Mouse (Mus musculus) MEL (cell line): Measurements from ENCODE around the gene Add2. TPM values are rescaled to one million over a fixed set of nuclear protein-coding genes. Genes with fewer than 3 reads are reported as not detected.

Source experiments
- DNase-seq: peaks from one replicate; pipeline ENCODE4 v3.0.0; 2011; ENCODE audit warnings: low read depth, low spot score
- H3K27ac ChIP-seq: 2 replicates; pipeline ENCODE4 v1.5.1; 2012; ENCODE audit warnings: low read depth, mild to moderate bottlenecking, control low read depth, low read length, moderate library complexity; ENCODE audit not compliant: control insufficient read depth
- H3K27me3 ChIP-seq, 2 experiments: fragments of 150-350 bp in 1 of 2; sonication (generic) in 1 of 2; 2 replicates each; pipeline ENCODE4 v1.6.1; 2012; ENCODE audit warnings: low read length in 2 of 2, mild to moderate bottlenecking in 2 of 2, improper control_type of control experiment in 1 of 2, moderate library complexity in 1 of 2; ENCODE audit not compliant: insufficient read depth in 2 of 2, control insufficient read depth in 1 of 2
- H3K36me3 ChIP-seq, 2 experiments: 2 replicates each; pipeline ENCODE4 v1.6.1; 2012 to 2014; ENCODE audit warnings: low read length in 2 of 2, improper control_type of control experiment in 1 of 2, inconsistent platforms in 1 of 2, mild to moderate bottlenecking in 1 of 2; ENCODE audit not compliant: insufficient read depth in 2 of 2, control insufficient read depth in 1 of 2
- H3K4me1 ChIP-seq, 2 experiments: fragments of 150-350 bp in 1 of 2; sonication (generic) in 1 of 2; 2 replicates each; pipeline ENCODE4 v1.6.1; 2012; ENCODE audit warnings: low read length in 2 of 2, improper control_type of control experiment in 1 of 2, mild to moderate bottlenecking in 1 of 2; ENCODE audit not compliant: insufficient read depth in 2 of 2, control insufficient read depth in 1 of 2
- H3K4me3 ChIP-seq, 2 experiments: fragments of 150-350 bp in 1 of 2; sonication (generic) in 1 of 2; 2 replicates each; pipeline ENCODE4 v1.5.1; 2012; ENCODE audit warnings: low read depth in 2 of 2, low read length in 2 of 2, mild to moderate bottlenecking in 2 of 2, moderate library complexity in 2 of 2, control low read depth in 1 of 2, improper control_type of control experiment in 1 of 2; ENCODE audit not compliant: control insufficient read depth in 1 of 2, insufficient read depth in 1 of 2
- H3K79me2 ChIP-seq: 2 replicates; pipeline ENCODE4 v1.6.1; 2012; ENCODE audit warnings: mild to moderate bottlenecking, low read length, moderate library complexity; ENCODE audit not compliant: control insufficient read depth, poor library complexity, insufficient read depth
- H3K9ac ChIP-seq: 2 replicates; pipeline ENCODE4 v1.6.1; 2012; ENCODE audit warnings: low read depth, mild to moderate bottlenecking, control low read depth, low read length, moderate library complexity; ENCODE audit not compliant: control insufficient read depth, poor library complexity, severe bottlenecking
- H3K9me3 ChIP-seq: fragments of 150-350 bp; sonication (generic); replicated peaks from 2 replicates; pipeline ENCODE4 v1.6.1; 2012; ENCODE audit warnings: mild to moderate bottlenecking, low read length, improper control_type of control experiment, moderate library complexity; ENCODE audit not compliant: insufficient read depth
- BHLHE40 ChIP-seq: IDR thresholded peaks from 2 replicates; pipeline ENCODE4 v1.6.1; 2012; ENCODE audit warnings: low read depth, mild to moderate bottlenecking, inconsistent platforms, low read length, improper control_type of control experiment, borderline replicate concordance
- CHD1 ChIP-seq: IDR thresholded peaks from 2 replicates; pipeline ENCODE4 v1.6.1; 2012; ENCODE audit warnings: low read depth, mild to moderate bottlenecking, inconsistent platforms, low read length, improper control_type of control experiment
- E2F4 ChIP-seq: IDR thresholded peaks from 2 replicates; pipeline ENCODE4 v1.6.1; 2011; ENCODE audit warnings: low read depth, low read length, improper control_type of control experiment, borderline replicate concordance
- ELF1 ChIP-seq: IDR thresholded peaks from 2 replicates; pipeline ENCODE4 v1.6.1; 2014; ENCODE audit warnings: low read depth, mild to moderate bottlenecking, inconsistent platforms, low read length, improper control_type of control experiment, moderate library complexity
- GABPA ChIP-seq: IDR thresholded peaks from 2 replicates; pipeline ENCODE4 v1.6.1; 2012; ENCODE audit warnings: low read depth, mild to moderate bottlenecking, inconsistent platforms, low read length, improper control_type of control experiment, moderate library complexity
- JUND ChIP-seq: IDR thresholded peaks from 2 replicates; pipeline ENCODE4 v1.6.1; 2011; ENCODE audit warnings: low read depth, mild to moderate bottlenecking, improper control_type of control experiment, low read length
- KAT2A ChIP-seq: conservative IDR thresholded peaks from 2 replicates; pipeline ENCODE4 v1.6.1; 2012; ENCODE audit warnings: low read depth, low read length, improper control_type of control experiment, inconsistent platforms
- MXI1 ChIP-seq: IDR thresholded peaks from 2 replicates; pipeline ENCODE4 v1.6.1; 2011; ENCODE audit warnings: mild to moderate bottlenecking, low read depth, low read length, improper control_type of control experiment
- MYC ChIP-seq: IDR thresholded peaks from 2 replicates; pipeline ENCODE4 v1.6.1; 2011; ENCODE audit warnings: low read depth, mild to moderate bottlenecking, low read length, improper control_type of control experiment, moderate library complexity
- POLR2AphosphoS2 ChIP-seq: IDR thresholded peaks from 2 replicates; pipeline ENCODE4 v1.6.1; 2011; ENCODE audit warnings: low read length, improper control_type of control experiment
- RAD21 ChIP-seq: IDR thresholded peaks from 2 replicates; pipeline ENCODE4 v1.6.1; 2011; ENCODE audit warnings: mild to moderate bottlenecking, low read depth, low read length, improper control_type of control experiment
- SIN3A ChIP-seq: IDR thresholded peaks from 2 replicates; pipeline ENCODE4 v1.6.1; 2012; ENCODE audit warnings: low read length, improper control_type of control experiment, inconsistent platforms
- TBP ChIP-seq: IDR thresholded peaks from 2 replicates; pipeline ENCODE4 v1.8.0; 2011; ENCODE audit warnings: low read depth, low read length, improper control_type of control experiment
- UBTF ChIP-seq: IDR thresholded peaks from 2 replicates; pipeline ENCODE4 v1.6.1; 2012; ENCODE audit warnings: low read depth, mild to moderate bottlenecking, inconsistent platforms, low read length, improper control_type of control experiment, moderate library complexity, borderline replicate concordance; ENCODE audit not compliant: insufficient read depth
- ZC3H11A ChIP-seq: IDR thresholded peaks from 2 replicates; pipeline ENCODE4 v1.6.1; 2012; ENCODE audit warnings: low read depth, mild to moderate bottlenecking, inconsistent platforms, low read length, improper control_type of control experiment
- polyA plus RNA-seq, 2 experiments: library from polyadenylated mRNA; stranded (reverse) in 1 of 2; unstranded in 1 of 2; fragments of >175 nt in 1 of 2; fragments of >200 nt in 1 of 2; gene quantifications; 2 replicates each; pipeline versions ENCODE4 v1.2.1 to v1.2.4; 2012; ENCODE audit warnings: low replicate concordance in 2 of 2, low read depth in 1 of 2; ENCODE audit not compliant: insufficient read length in 2 of 2, insufficient read depth in 1 of 2, missing spikeins in 1 of 2
- total RNA-seq: library from RNA; depleted of rRNA; stranded (reverse); fragments of 300-350 nt; gene quantifications from 2 replicates; pipeline ENCODE4 v1.2.3, GENCODE M21; 2012

The Add2 gene
- total and polyA plus RNA-seq, 3 experiments = 85.0 to 191 (median 129) TPM

GRCm38 (mm10) chr6:86040140-86040539 lies 11.7 kb downstream of the Add2 start:
- H3K36me3 ChIP-seq = no peaks in the 10 kb centered on the region
- H3K27me3 ChIP-seq = peaks cover 27 to 31% of the 10 kb centered on the region in 2 experiments
- H3K79me2 ChIP-seq = no peaks in the 10 kb centered on the region
- no peak for TF ChIP-seq E2F4
- TF ChIP-seq JUND = no peak
- TF ChIP-seq POLR2AphosphoS2 = no peak
- no peak for TF ChIP-seq KAT2A
- no peak for TF ChIP-seq MXI1
- no peak for TF ChIP-seq BHLHE40
- TF ChIP-seq UBTF = no peak
- no peak for TF ChIP-seq TBP
- no peak for TF ChIP-seq SIN3A
- TF ChIP-seq, all 39 proteins: peak for 0
- no peak for DNase-seq
- no peaks in the 10 kb centered on the region for H3K9me3 ChIP-seq
- no peaks in the 10 kb centered on the region for H3K4me1 ChIP-seq
- no peak overlapping the region for H3K9ac ChIP-seq
- H3K4me3 ChIP-seq = no peak overlapping the region
- H3K27ac ChIP-seq = no peak overlapping the region

GRCm38 (mm10) chr6:86047510-86047909 lies 19.0 kb downstream of the Add2 start:
- Histone ChIP-seq H3K9ac (no peak overlapping the region), H3K9me3 (no peaks in the 10 kb centered on the region), H3K27ac (no peak overlapping the region), H3K4me3 (no peak overlapping the region), H3K36me3 (peaks cover 0 to 3% of the 10 kb centered on the region in 2 experiments; a peak in 2 of 4 replicates), H3K27me3 (peaks cover 5 to 10% of the 10 kb centered on the region in 2 experiments), H3K79me2 (no peaks in the 10 kb centered on the region), H3K4me1 (peaks cover 0 to 8% of the 10 kb centered on the region in 2 experiments; a peak in 2 of 4 replicates)
- TF ChIP-seq ZC3H11A = no peak
- TF ChIP-seq CHD1 = no peak
- TF ChIP-seq GABPA = no peak
- no peak for TF ChIP-seq ELF1
- no peak for TF ChIP-seq JUND
- DNase-seq = no peak

GRCm38 (mm10) chr6:86048509-86048908 lies 20.0 kb downstream of the Add2 start:
- Histone ChIP-seq H3K4me1 (peaks cover 0 to 8% of the 10 kb centered on the region in 2 experiments; a peak in 2 of 4 replicates), H3K36me3 (peaks cover 0 to 3% of the 10 kb centered on the region in 2 experiments; a peak in 2 of 4 replicates), H3K4me3 (no peak overlapping the region), H3K27me3 (peaks cover 4% of the 10 kb centered on the region in 2 experiments), H3K27ac (no peak overlapping the region), H3K9me3 (no peaks in the 10 kb centered on the region), H3K79me2 (no peaks in the 10 kb centered on the region), H3K9ac (no peak overlapping the region)
- no peak for TF ChIP-seq RAD21
- TF ChIP-seq MYC = no peak
- DNase-seq = no peak
